26 mouse cellular contexts compared by ENCODE assay signal in the genomic region with DNA sequence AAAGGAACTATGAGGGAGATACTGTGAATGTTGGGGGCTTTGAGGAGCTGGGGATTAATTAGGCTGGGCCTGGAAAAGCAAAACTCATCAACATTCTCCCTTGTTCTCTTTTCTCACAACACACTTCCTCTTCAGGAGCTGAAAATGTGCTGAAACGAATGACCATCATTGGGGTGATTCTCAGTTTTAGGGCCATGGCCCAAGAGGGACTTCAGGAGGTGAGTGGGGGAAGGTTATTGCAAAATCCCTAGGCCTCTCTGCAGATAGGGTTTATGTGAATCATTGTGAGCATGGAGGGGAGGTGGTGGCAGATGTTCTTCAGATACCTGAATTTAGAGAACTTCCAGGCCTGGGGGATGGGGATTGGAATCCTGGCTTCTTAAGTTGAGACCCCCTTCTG. TPM values are rescaled to one million over a fixed set of nuclear protein-coding genes. Genes with fewer than 3 reads are reported as not detected.
DNase-seq lines count a peak whose midpoint lies in the region; ATAC-seq and TF ChIP-seq lines count a peak whose summit lies in the region.
"Had no signal": no experiment of that assay in that cellular context is flagged by ENCODE, and none has a peak within 500 bp of the region (broad histone marks: within the 10 kb centered on the region; RNA-seq: fewer than 3 reads in every experiment).

No protein-coding gene starts in this region.

- TF ChIP-seq CTCF in liver, adult 2 months (IDR thresholded peaks at IDR 0.05; ENCODE audit: low read depth, low read length) = no peak
- TF ChIP-seq CTCF in gastrocnemius, adult 2 months (IDR thresholded peaks at IDR 0.05) = no peak

- no peak overlapping the region for H3K4me2 ChIP-seq in liver, embryonic 11.5 days
- H3K4me2 ChIP-seq: embryonic facial prominence, embryonic 12.5 days; forebrain, embryonic 13.5 days; forebrain, embryonic 15.5 days had no signal

- H3K36me3 ChIP-seq in liver, adult 2 months (ENCODE audit: control insufficient read depth, insufficient read depth, low read length) = no peaks in the 10 kb centered on the region
- H3K36me3 ChIP-seq in liver, embryonic 11.5 days (ENCODE audit: control insufficient read depth, insufficient read depth, low read length) = no peaks in the 10 kb centered on the region
- H3K36me3 ChIP-seq: embryonic facial prominence, embryonic 10.5 days; embryonic facial prominence, embryonic 12.5 days; forebrain, embryonic 15.5 days had no signal

- no peak overlapping the region for H3K9ac ChIP-seq in liver, adult 2 months (ENCODE audit: low read depth, low read length)
- H3K9ac ChIP-seq in liver, embryonic 11.5 days (ENCODE audit: low read depth, low read length) = no peak overlapping the region
- H3K9ac ChIP-seq: embryonic facial prominence, embryonic 12.5 days; forebrain, embryonic 13.5 days; forebrain, embryonic 15.5 days had no signal

- no peaks in the 10 kb centered on the region for H3K79me2 ChIP-seq in liver, adult 2 months (ENCODE audit: control insufficient read depth, insufficient read depth, low read length)

- no peaks in the 10 kb centered on the region for H3K4me1 ChIP-seq in liver, adult 2 months (ENCODE audit: control insufficient read depth, insufficient read depth, low read length)
- no peaks in the 10 kb centered on the region for H3K4me1 ChIP-seq in liver, embryonic 11.5 days (replicated peaks; ENCODE audit: control insufficient read depth, insufficient read depth, low read length)
- H3K4me1 ChIP-seq: embryonic facial prominence, embryonic 12.5 days had no signal

- no peak overlapping the region for H3K4me3 ChIP-seq in liver, adult 2 months (ENCODE audit: insufficient read depth, low read depth, low read length)
- H3K4me3 ChIP-seq in liver, embryonic 11.5 days (ENCODE audit: low read depth, low read length) = no peak overlapping the region
- no peak overlapping the region for H3K4me3 ChIP-seq in gastrocnemius, adult 2 months
- H3K4me3 ChIP-seq: embryonic facial prominence, embryonic 10.5 days; embryonic facial prominence, embryonic 12.5 days; forebrain, embryonic 13.5 days; forebrain, embryonic 15.5 days had no signal

- no peak for ATAC-seq in liver, embryonic 11.5 days (replicated peaks; ENCODE audit: low FRiP score)
- peak; percentile 87 for ATAC-seq in granulocyte monocyte progenitor cell, adult 5-6 weeks (replicated peaks; ENCODE audit: poor library complexity, severe bottlenecking)
- peak; percentile 73 for ATAC-seq in megakaryocyte, adult 5-6 weeks (ENCODE audit: poor library complexity, severe bottlenecking)
- ATAC-seq in inflammation-experienced regulatory T-cells, adult 6 months = no peak
- ATAC-seq: forebrain, embryonic 13.5 days; forebrain, embryonic 15.5 days had no signal

- H3K27me3 ChIP-seq in liver, adult 2 months (ENCODE audit: control insufficient read depth, insufficient read depth, low read length) = no peaks in the 10 kb centered on the region; the same call in none of the 2 replicates
- H3K27me3 ChIP-seq in liver, embryonic 11.5 days (replicated peaks; ENCODE audit: control insufficient read depth, insufficient read depth, low read length) = no peaks in the 10 kb centered on the region
- H3K27me3 ChIP-seq: embryonic facial prominence, embryonic 12.5 days; forebrain, embryonic 13.5 days; forebrain, embryonic 15.5 days had no signal

- no peaks in the 10 kb centered on the region for H3K9me3 ChIP-seq in liver, embryonic 11.5 days (ENCODE audit: control insufficient read depth, low read length)
- H3K9me3 ChIP-seq: embryonic facial prominence, embryonic 10.5 days; embryonic facial prominence, embryonic 12.5 days; forebrain, embryonic 13.5 days; forebrain, embryonic 15.5 days had no signal

- no peak overlapping the region for H3K27ac ChIP-seq in liver, adult 2 months (replicated peaks; ENCODE audit: insufficient read depth, low read depth, low read length)
- no peak overlapping the region for H3K27ac ChIP-seq in liver, embryonic 11.5 days (ENCODE audit: low read depth, low read length)
- no peak overlapping the region for H3K27ac ChIP-seq in gastrocnemius, adult 2 months
- H3K27ac ChIP-seq: embryonic facial prominence, embryonic 10.5 days; embryonic facial prominence, embryonic 12.5 days; forebrain, embryonic 13.5 days; forebrain, embryonic 15.5 days had no signal

- WGBS in liver, adult 2 months = 47% methylated on average over 1 of the region's 1 CpGs
- WGBS in liver, embryonic 11.5 days = 50% methylated on average over 1 of the region's 1 CpGs

- intact Hi-C loops in heart, postnatal 25 days (cut with DNase I) = no loop called here
- intact Hi-C loops in gastrocnemius, adult 2 months (cut with DNase I) = no loop called here

- peak; percentile 23 for DNase-seq in liver, adult 2 months (ENCODE audit: extremely low read depth, low read depth, low spot score)
- DNase-seq in liver, embryonic 11.5 days (ENCODE audit: low spot score) = no peak
- no peak for DNase-seq in heart, postnatal 25 days (ENCODE audit: low spot score)
- DNase-seq in gastrocnemius, adult 2 months = no peak
- DNase-seq: adrenal gland, adult 2 months; adrenal gland, postnatal 10 days; adrenal gland, postnatal 25 days; cerebellum, adult 11-12 months; cerebellum, adult 2 months; cerebellum, adult 9-10 months; cerebellum, postnatal 10 days; cerebellum, postnatal 25 days had no signal

- TF ChIP-seq POLR2A in liver, adult 2 months (IDR thresholded peaks at IDR 0.05; ENCODE audit: extremely low read depth, insufficient read depth, low read length) = no peak

RNA-seq across cellular contexts. Expression of a gene that starts 16.2 kb away (rescaled TPM):
- 0.46 and 0.81 TPM in 2 replicates for total RNA-seq in liver, adult 2 months (2014; rRNA removed)
- 0.55 and 1.0 TPM in 2 replicates for polyA plus RNA-seq in liver, adult 2 months (2012; rRNA removed)
- polyA plus RNA-seq in liver, embryonic 11.5 days (2014; fragmentation: Nextera tagmentation; extraction: Ambion mirVana) = 0.87 and 1.1 TPM in 2 replicates
- 6.6 and 7.2 TPM in 2 replicates for total RNA-seq in granulocyte monocyte progenitor cell, adult 5-6 weeks (2014; fragmentation: Nextera tagmentation)
- total RNA-seq in granulocyte monocyte progenitor cell, adult 5-6 weeks (2017) = 2.3 and 3.3 TPM in 2 replicates
- total RNA-seq in megakaryocyte, adult 5-6 weeks (2015) = 13.2 and 16.8 TPM in 2 replicates
- total RNA-seq in megakaryocyte, adult 5-6 weeks (2017) = 8.2 and 12.9 TPM in 2 replicates
- total RNA-seq in heart, postnatal 25 days (2021) = 1 to 10 TPM; 1.1 to 1.4 TPM
- total RNA-seq in gastrocnemius, adult 2 months (2021) = under 1 TPM; 0.42 to 0.51 TPM
- polyA plus RNA-seq in inflammation-experienced regulatory T-cells, adult 6 months (2017; shearing (Covaris generic)) = 1 to 10 TPM; 2.4 to 3.4 (median 3.0) TPM

RNA-seq across cellular contexts. Expression of a gene that starts 33.1 kb away (rescaled TPM):
- total RNA-seq in liver, adult 2 months (2014; rRNA removed) = 6.2 and 6.3 TPM in 2 replicates
- 1.1 and 2.2 TPM in 2 replicates for polyA plus RNA-seq in liver, adult 2 months (2012; rRNA removed)
- polyA plus RNA-seq in liver, embryonic 11.5 days (2014; fragmentation: Nextera tagmentation; extraction: Ambion mirVana) = 11.2 and 12.7 TPM in 2 replicates
- total RNA-seq in granulocyte monocyte progenitor cell, adult 5-6 weeks (2014; fragmentation: Nextera tagmentation) = 77.4 and 94.2 TPM in 2 replicates
- 106 and 107 TPM in 2 replicates for total RNA-seq in granulocyte monocyte progenitor cell, adult 5-6 weeks (2017)
- 133 and 136 TPM in 2 replicates for total RNA-seq in megakaryocyte, adult 5-6 weeks (2015)
- total RNA-seq in megakaryocyte, adult 5-6 weeks (2017) = 191 and 203 TPM in 2 replicates
- total RNA-seq in heart, postnatal 25 days (2021) = 1 to 10 TPM; 3.9 to 4.2 TPM
- under 1 TPM; 0.79 to 0.98 TPM for total RNA-seq in gastrocnemius, adult 2 months (2021)
- polyA plus RNA-seq in inflammation-experienced regulatory T-cells, adult 6 months (2017; shearing (Covaris generic)) = 10 to 100 TPM; 78.2 to 92.5 (median 81.4) TPM

RNA-seq across cellular contexts. Expression of a gene that starts 38.4 kb away (rescaled TPM):
- total RNA-seq in liver, adult 2 months (2014; rRNA removed) = not detected in 2 replicates
- polyA plus RNA-seq in liver, adult 2 months (2012; rRNA removed) = not detected in 2 replicates
- not detected in 2 replicates for polyA plus RNA-seq in liver, embryonic 11.5 days (2014; fragmentation: Nextera tagmentation; extraction: Ambion mirVana)
- 0.86 TPM in 1 of 2 replicates, not detected in the other for total RNA-seq in granulocyte monocyte progenitor cell, adult 5-6 weeks (2014; fragmentation: Nextera tagmentation)
- total RNA-seq in granulocyte monocyte progenitor cell, adult 5-6 weeks (2017) = not detected in 2 replicates
- total RNA-seq in megakaryocyte, adult 5-6 weeks (2015) = not detected in 2 replicates
- not detected in 2 replicates for total RNA-seq in megakaryocyte, adult 5-6 weeks (2017)
- total RNA-seq in heart, postnatal 25 days (2021) = not detected
- total RNA-seq in gastrocnemius, adult 2 months (2021) = not detected
- polyA plus RNA-seq in inflammation-experienced regulatory T-cells, adult 6 months (2017; shearing (Covaris generic)) = not detected
- total RNA-seq: adrenal gland, adult 2 months; adrenal gland, postnatal 10 days; adrenal gland, postnatal 25 days; adrenal gland, postnatal 4 days; ES-E14; MEL had no signal
- polyA plus RNA-seq: adrenal gland, adult 2 months; C2C12; cortical plate, adult 2 months; embryonic facial prominence, embryonic 10.5 days; embryonic facial prominence, embryonic 12.5 days; embryonic facial prominence, embryonic 14.5 days; forebrain, embryonic 13.5 days; forebrain, embryonic 15.5 days had no signal

RNA-seq across cellular contexts. Expression of a gene that starts 51.1 kb away (rescaled TPM):
- 0.09 TPM in 1 of 2 replicates, not detected in the other for total RNA-seq in liver, adult 2 months (2014; rRNA removed)
- not detected in 2 replicates for polyA plus RNA-seq in liver, adult 2 months (2012; rRNA removed)
- polyA plus RNA-seq in liver, embryonic 11.5 days (2014; fragmentation: Nextera tagmentation; extraction: Ambion mirVana) = 2.1 and 2.6 TPM in 2 replicates
- not detected in 2 replicates for total RNA-seq in granulocyte monocyte progenitor cell, adult 5-6 weeks (2014; fragmentation: Nextera tagmentation)
- not detected in 2 replicates for total RNA-seq in granulocyte monocyte progenitor cell, adult 5-6 weeks (2017)
- total RNA-seq in megakaryocyte, adult 5-6 weeks (2015) = not detected in 2 replicates
- total RNA-seq in megakaryocyte, adult 5-6 weeks (2017) = not detected in 2 replicates
- 10 to 100 TPM; 10.5 to 12.0 TPM for total RNA-seq in heart, postnatal 25 days (2021)
- total RNA-seq in gastrocnemius, adult 2 months (2021) = 100 to 1,000 TPM in 1 of 2 experiments, 10 to 100 TPM in 1; 67.6 to 107 TPM
- under 1 TPM in 1 of 3 experiments, not detected in 2; 0.51 TPM for polyA plus RNA-seq in inflammation-experienced regulatory T-cells, adult 6 months (2017; shearing (Covaris generic))
- total RNA-seq: MEL had no signal

RNA-seq across cellular contexts. Expression of a gene that starts 56.4 kb away (rescaled TPM):
- not detected in 2 replicates for total RNA-seq in liver, adult 2 months (2014; rRNA removed)
- not detected in 2 replicates for polyA plus RNA-seq in liver, adult 2 months (2012; rRNA removed)
- 0.31 TPM in 1 of 2 replicates, not detected in the other for polyA plus RNA-seq in liver, embryonic 11.5 days (2014; fragmentation: Nextera tagmentation; extraction: Ambion mirVana)
- not detected in 2 replicates for total RNA-seq in granulocyte monocyte progenitor cell, adult 5-6 weeks (2014; fragmentation: Nextera tagmentation)
- total RNA-seq in granulocyte monocyte progenitor cell, adult 5-6 weeks (2017) = not detected in 2 replicates
- 4.4 and 6.8 TPM in 2 replicates for total RNA-seq in megakaryocyte, adult 5-6 weeks (2015)
- 1.3 and 1.5 TPM in 2 replicates for total RNA-seq in megakaryocyte, adult 5-6 weeks (2017)
- not detected for total RNA-seq in heart, postnatal 25 days (2021)
- not detected for total RNA-seq in gastrocnemius, adult 2 months (2021)
- polyA plus RNA-seq in inflammation-experienced regulatory T-cells, adult 6 months (2017; shearing (Covaris generic)) = under 1 TPM in 1 of 3 experiments, not detected in 2; 0.62 TPM
- total RNA-seq: adrenal gland, adult 2 months; adrenal gland, postnatal 10 days; adrenal gland, postnatal 25 days; adrenal gland, postnatal 4 days had no signal
- polyA plus RNA-seq: adrenal gland, adult 2 months; embryonic facial prominence, embryonic 10.5 days; embryonic facial prominence, embryonic 12.5 days; embryonic facial prominence, embryonic 14.5 days; forebrain, embryonic 11.5 days; forebrain, embryonic 13.5 days; forebrain, embryonic 15.5 days had no signal

Comparison
In these comparisons a context has a peak if more than half of its experiments do, and no peak if none do; other contexts are left out.
1. ATAC-seq: peak in granulocyte monocyte progenitor cell, adult 5-6 weeks (single experiment) and megakaryocyte, adult 5-6 weeks (single experiment); none in liver, embryonic 11.5 days (single experiment) and inflammation-experienced regulatory T-cells, adult 6 months (single experiment).
2. RNA of a gene that starts 33.1 kb away (total RNA-seq): 133 to 203 TPM in megakaryocyte, adult 5-6 weeks and 77.4 to 107 TPM in granulocyte monocyte progenitor cell, adult 5-6 weeks; 6.2 to 6.3 TPM in liver, adult 2 months, 3.9 to 4.2 TPM in heart, postnatal 25 days and 0.79 to 0.98 TPM in gastrocnemius, adult 2 months; every median in the first group is over 10 times any median in the second.